Mouse (Mus musculus): ENCODE results near the gene Nova2. TPM values are rescaled to one million over a fixed set of nuclear protein-coding genes. Genes with fewer than 3 reads are reported as not detected.
A peak's percentile ranks its signal among the peaks of the same experiment; 100 is the strongest.

Nova2 gene
- total RNA-seq, 2 experiments from 2014 or later = 79.9 to 86.4 TPM

- intact Hi-C loops (cut with DNase I) = loop anchor here (1.0 to 10.0 kb wide), 2 partner anchors 12 to 712 kb away; partner anchors contain the start of genes Mypop and Tomm40
- Histone ChIP-seq H3K27ac (peak overlapping the region; percentile 94), H3K4me3 (peak overlapping the region; percentile 46)
- no peak for TF ChIP-seq CTCF (IDR thresholded peaks at IDR 0.05)
- peak; percentile 71 to 76 for DNase-seq (ENCODE audit: extremely low spot score in 1 of 2, low spot score in 2 of 2)
Observed at GRCm38 (mm10) chr7:19002848-19003498, 77.3 kb downstream of the Nova2 start.

GRCm38 (mm10) chr7:19003902-19004630 lies 78.4 kb downstream of the Nova2 start, which contains the start of gene Irf2bp1:
Gene Irf2bp1 (plus strand): TSS chr7:19004044.
- DNase-seq (ENCODE audit: extremely low spot score in 1 of 2, low spot score in 2 of 2) = peak; percentile 93 to 94
- TF ChIP-seq CTCF (IDR thresholded peaks at IDR 0.05) = no peak
- intact Hi-C loops (cut with DNase I) = loop anchor here (10.0 kb wide), 1 partner anchor 711 kb away; the partner anchor contains the start of gene Tomm40
- Histone ChIP-seq H3K27ac (peak within 1 kb of the TSS; percentile 94), H3K4me3 (peak within 1 kb of the TSS; percentile 88)

GRCm38 (mm10) chr7:19004631-19005079 lies 79.0 kb downstream of the Nova2 start:
- Histone ChIP-seq H3K27ac (peak overlapping the region; percentile 93), H3K4me3 (peak overlapping the region; percentile 88)
- no peak for TF ChIP-seq CTCF (IDR thresholded peaks at IDR 0.05)
- DNase-seq (ENCODE audit: extremely low spot score in 1 of 2, low spot score in 2 of 2) = no peak
- intact Hi-C loops (cut with DNase I) = loop anchor here (10.0 kb wide), 1 partner anchor 710 kb away; the partner anchor contains the start of gene Tomm40

- TF ChIP-seq CTCF (IDR thresholded peaks at IDR 0.05) = no peak
- DNase-seq (ENCODE audit: extremely low spot score in 1 of 2, low spot score in 2 of 2) = no peak
- intact Hi-C loops (cut with DNase I) = loop anchor here (2.0 to 10.0 kb wide), 2 partner anchors 17 to 709 kb away; partner anchors contain the start of genes Foxa3 and Tomm40
- no peak overlapping the region for H3K4me3 ChIP-seq
- no peak overlapping the region for H3K27ac ChIP-seq
Observed at GRCm38 (mm10) chr7:19005417-19006121, 79.9 kb downstream of the Nova2 start.

GRCm38 (mm10) chr7:19006476-19006875 lies 80.8 kb downstream of the Nova2 start:
- intact Hi-C loops (cut with DNase I) = loop anchor here (2.0 to 10.0 kb wide), 2 partner anchors 16 to 708 kb away; partner anchors contain the start of genes Foxa3 and Tomm40
- TF ChIP-seq CTCF (IDR thresholded peaks at IDR 0.05) = peak; percentile 99
- DNase-seq (ENCODE audit: extremely low spot score in 1 of 2, low spot score in 2 of 2) = peak; percentile 81 to 84
- Histone ChIP-seq H3K4me3 (no peak overlapping the region), H3K27ac (no peak overlapping the region)

- TF ChIP-seq CTCF (IDR thresholded peaks at IDR 0.05) = no peak
Observed at GRCm38 (mm10) chr7:19007026-19007977, 81.6 kb downstream of the Nova2 start.

GRCm38 (mm10) chr7:19010581-19010980 lies 84.9 kb downstream of the Nova2 start:
- Histone ChIP-seq H3K27ac (no peak overlapping the region), H3K4me3 (no peak overlapping the region)
- no peak for DNase-seq (ENCODE audit: extremely low spot score in 1 of 2, low spot score in 2 of 2)
- intact Hi-C loops (cut with DNase I) = no loop called here
- no peak for TF ChIP-seq CTCF (IDR thresholded peaks at IDR 0.05)

More at GRCm38 (mm10) chr7:19007026-19007977, 81.6 kb downstream of the Nova2 start:
- Histone ChIP-seq H3K4me3 (no peak overlapping the region), H3K27ac (no peak overlapping the region)
- intact Hi-C loops (cut with DNase I) = loop anchor here (2.0 to 10.0 kb wide), 2 partner anchors 15 to 707 kb away; partner anchors contain the start of genes Foxa3 and Tomm40
- no peak for DNase-seq (ENCODE audit: extremely low spot score in 1 of 2, low spot score in 2 of 2)

GRCm38 (mm10) chr7:19012025-19012621 lies 86.4 kb downstream of the Nova2 start:
- Histone ChIP-seq H3K27ac (no peak overlapping the region), H3K4me3 (peak overlapping the region; percentile 26)
- intact Hi-C loops (cut with DNase I) = no loop called here
- no peak for DNase-seq (ENCODE audit: extremely low spot score in 1 of 2, low spot score in 2 of 2)
- no peak for TF ChIP-seq CTCF (IDR thresholded peaks at IDR 0.05)

GRCm38 (mm10) chr7:19012882-19013281 lies 87.2 kb downstream of the Nova2 start:
- Histone ChIP-seq H3K27ac (no peak overlapping the region), H3K4me3 (no peak overlapping the region)
- TF ChIP-seq CTCF (IDR thresholded peaks at IDR 0.05) = no peak
- intact Hi-C loops (cut with DNase I) = no loop called here
- DNase-seq (ENCODE audit: extremely low spot score in 1 of 2, low spot score in 2 of 2) = no peak

GRCm38 (mm10) chr7:19014452-19014851 lies 88.8 kb downstream of the Nova2 start:
- no peak overlapping the region for H3K4me3 ChIP-seq
- no peak for DNase-seq (ENCODE audit: extremely low spot score in 1 of 2, low spot score in 2 of 2)
- no peak overlapping the region for H3K27ac ChIP-seq
- intact Hi-C loops (cut with DNase I) = no loop called here
- TF ChIP-seq CTCF (IDR thresholded peaks at IDR 0.05) = no peak

Other genes starting within 250 kb of the Nova2 start
- not detected for gene Psg20, start 239.7 kb upstream of the Nova2 start, total RNA-seq (2021)
- not detected for gene Psg22, start 207.8 kb upstream of the Nova2 start, total RNA-seq (2021)
- not detected for gene Psg19, start 127.4 kb upstream of the Nova2 start, total RNA-seq (2021)
- gene Psg17, start 104.3 kb upstream of the Nova2 start, total RNA-seq (2021) = not detected
- 1 to 10 TPM; 1.3 to 2.5 TPM for gene Mill2, start 85.9 kb upstream of the Nova2 start, total RNA-seq (2021)
- gene Pglyrp1, start 54.6 kb upstream of the Nova2 start, total RNA-seq (2021) = 10 to 100 TPM; 18.8 to 25.6 TPM
- gene Ccdc61, start 15.5 kb upstream of the Nova2 start, total RNA-seq (2021) = 10 to 100 TPM; 10.5 to 11.0 TPM
- under 1 TPM; 0.51 to 0.86 TPM for gene Nanos2, start 61.5 kb downstream of the Nova2 start, total RNA-seq (2021)
- 10 to 100 TPM; 50.6 to 61.2 TPM for gene Mypop, start 65.4 kb downstream of the Nova2 start, total RNA-seq (2021)
- gene Irf2bp1, start 78.2 kb downstream of the Nova2 start, total RNA-seq (2021) = 10 to 100 TPM; 47.7 to 49.2 TPM
- not detected for gene Foxa3, start 97.7 kb downstream of the Nova2 start, total RNA-seq (2021)
- 100 to 1,000 TPM; 126 to 133 TPM for gene Sympk, start 98.5 kb downstream of the Nova2 start, total RNA-seq (2021)
- gene Rsph6a, start 128.8 kb downstream of the Nova2 start, total RNA-seq (2021) = under 1 TPM; 0.27 to 0.30 TPM
- 100 to 1,000 TPM; 141 to 143 TPM for gene Dmwd, start 150.3 kb downstream of the Nova2 start, total RNA-seq (2021)
- 10 to 100 TPM; 35.2 to 50.4 TPM for gene Dmpk, start 158.0 kb downstream of the Nova2 start, total RNA-seq (2021)
- gene Six5, start 168.7 kb downstream of the Nova2 start, total RNA-seq (2021) = 1 to 10 TPM; 1.9 to 2.0 TPM
- under 1 TPM; 0.21 to 0.27 TPM for gene Gm4969, start 192.5 kb downstream of the Nova2 start, total RNA-seq (2021)
- 10 to 100 TPM; 13.4 to 14.3 TPM for gene Fbxo46, start 194.0 kb downstream of the Nova2 start, total RNA-seq (2021)
- gene Qpctl, start 223.4 kb downstream of the Nova2 start, total RNA-seq (2021) = 10 to 100 TPM; 14.8 to 16.3 TPM
- 10 to 100 TPM; 69.8 to 73.3 TPM for gene Snrpd2, start 223.8 kb downstream of the Nova2 start, total RNA-seq (2021)
- gene Gipr, start 240.2 kb downstream of the Nova2 start, total RNA-seq (2021) = 1 to 10 TPM; 1.8 to 1.9 TPM

All from left cerebral cortex, adult 2 months (tissue).